Mouse (Mus musculus): ENCODE results near the gene Stim1.

- no peak for TF ChIP-seq CTCF (conservative IDR thresholded peaks at IDR 0.05 in 1 of 2, IDR thresholded peaks at IDR 0.05 in 1 of 2; ENCODE audit: low read depth in 2 of 2, low read length in 2 of 2)
- TF ChIP-seq POLR2A (IDR thresholded peaks at IDR 0.05; ENCODE audit: low read depth, low read length) = no peak
- no peak for TF ChIP-seq E2F4 (IDR thresholded peaks at IDR 0.05; ENCODE audit: insufficient replicate concordance, low read depth, low read length)
- TF ChIP-seq TCF12 (IDR thresholded peaks at IDR 0.05; ENCODE audit: low read depth, low read length) = no peak
- TF ChIP-seq ZNF384 (IDR thresholded peaks at IDR 0.05; ENCODE audit: low read depth, low read length) = no peak
These were observed 93.7 kb downstream of the Stim1 start for GRCm38 (mm10) chr7:102361297-102361696.

All from CH12.LX (cell line).